Mouse (Mus musculus) frontal cortex, adult 2 months (tissue): ENCODE data around the gene Plek. TPM values are rescaled to one million over a fixed set of nuclear protein-coding genes. Genes with fewer than 3 reads are reported as not detected.
"Not testable (repeated sequence)": the region's sequence is repeated elsewhere in the genome, so short reads cannot be mapped to it uniquely, and the experiment has no call there.

Experiments used
- DNase-seq, 2 experiments: peaks; one replicate each; pipeline ENCODE4 v3.0.0; 2022; ENCODE audit warnings: low spot score in 1 of 2; ENCODE audit errors: extremely low spot score in 1 of 2
- polyA plus RNA-seq: library from polyadenylated mRNA; depleted of rRNA; stranded (reverse); fragments of >200 nt; gene quantifications from 2 replicates; pipeline ENCODE4 v1.2.3, GENCODE M21; 2012; rRNA removed

The Plek gene
- 7.4 and 8.5 TPM in 2 replicates for polyA plus RNA-seq

DNA sequence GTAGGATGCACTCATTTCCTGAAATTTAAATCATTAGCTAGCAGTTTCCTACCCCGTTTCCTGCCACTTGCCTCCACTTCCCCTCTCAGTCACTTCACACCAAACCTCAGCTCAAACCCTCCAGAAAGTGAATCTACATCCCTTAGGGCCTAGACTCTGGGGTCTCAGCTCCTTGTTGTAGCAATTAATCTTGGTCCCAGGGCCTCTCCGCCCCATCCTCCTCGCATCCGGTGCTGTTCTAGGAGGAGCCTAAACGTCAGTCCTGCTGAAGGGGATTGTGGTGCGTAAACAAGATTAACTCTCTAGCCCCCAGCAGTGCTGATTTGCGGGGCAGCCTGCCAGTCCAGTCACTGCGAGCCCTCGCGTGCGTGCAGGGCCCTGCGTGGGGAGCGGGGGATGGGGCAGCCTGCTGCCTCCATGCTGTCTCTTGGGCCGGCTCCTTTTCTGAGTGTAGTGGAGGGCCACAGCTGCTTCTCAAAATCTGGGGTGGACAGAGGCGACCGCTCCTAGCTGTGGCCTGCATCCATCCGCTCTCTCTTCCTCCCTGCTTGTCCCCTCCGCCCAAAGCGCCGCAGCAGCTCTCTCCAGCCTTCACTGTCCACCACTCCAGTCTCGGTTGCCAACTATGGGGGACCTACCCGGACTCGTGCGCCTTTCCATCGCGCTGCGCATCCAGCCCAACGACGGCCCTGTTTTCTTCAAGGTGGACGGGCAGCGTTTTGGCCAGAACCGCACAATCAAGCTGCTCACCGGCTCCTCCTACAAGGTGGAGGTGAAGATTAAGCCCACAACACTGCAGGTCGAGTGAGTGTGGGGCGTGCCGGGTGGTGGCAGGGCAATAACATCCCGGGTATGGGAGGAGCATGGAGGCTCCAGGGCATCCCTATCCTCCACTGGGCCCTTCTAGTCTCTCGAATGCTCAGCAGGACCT is at the start of gene Plek, which contains the start of gene Cnrip1:
Gene Plek (minus strand): TSS at position 837 of the 931 bp plus-strand sequence.
Gene Cnrip1 (plus strand): TSS at position 42 of the 931 bp plus-strand sequence.
- DNase-seq, result peak; percentile 72 to 88

- DNase-seq, result peak in 1 of 2 experiments; percentile 12
These were observed 33.9 kb upstream of the Plek start for GRCm38 (mm10) chr11:17086106-17086505.

- peak; percentile 28 to 70 for DNase-seq
These were observed 31.7 kb upstream of the Plek start for GRCm38 (mm10) chr11:17083866-17084265.

- DNase-seq, result no peak
These were observed 31.3 kb upstream of the Plek start for GRCm38 (mm10) chr11:17083455-17083854.

DNA sequence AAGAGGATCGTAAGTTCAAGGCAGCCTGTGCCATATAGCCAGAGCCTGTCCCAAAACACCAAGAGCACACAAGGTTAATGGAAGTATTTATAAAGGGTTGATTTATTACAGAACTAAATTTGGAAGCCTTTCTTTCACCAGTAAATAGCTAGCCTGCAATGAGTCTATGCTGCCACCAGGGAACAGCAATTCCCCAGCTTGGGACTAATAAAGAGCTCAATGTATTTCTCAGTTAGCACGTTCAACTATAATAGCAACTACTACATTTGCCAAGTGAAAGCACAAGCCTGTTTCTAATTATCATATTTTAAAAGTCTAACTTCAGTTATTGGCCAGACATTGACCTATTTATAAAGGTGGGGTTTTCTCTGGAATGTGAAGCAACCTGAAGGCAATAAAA is 30.8 kb upstream of the Plek start:
- DNase-seq, result peak in 1 of 2 experiments; percentile 63

- no peak for DNase-seq
These were observed 29.9 kb upstream of the Plek start for GRCm38 (mm10) chr11:17082086-17082485.

DNA sequence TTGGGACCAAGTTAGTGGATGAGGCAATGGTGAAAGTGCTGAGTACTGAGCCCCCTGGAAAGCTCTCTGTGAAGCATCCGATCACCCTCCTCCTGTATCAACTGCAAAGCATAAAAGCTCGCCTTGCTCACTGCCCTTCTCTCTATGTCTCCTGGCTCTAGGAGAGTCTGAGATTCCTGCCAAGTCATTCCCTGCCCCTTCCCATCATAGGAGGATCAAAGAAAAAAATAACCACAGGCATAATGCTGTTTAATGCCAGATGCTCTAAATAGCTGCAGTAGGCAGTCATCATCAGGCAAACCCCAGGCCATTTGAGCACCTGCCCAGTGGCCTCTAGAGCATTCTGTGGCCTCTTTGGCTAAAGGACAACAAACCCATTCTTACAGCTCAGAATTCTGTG is 23.5 kb upstream of the Plek start:
- no peak for DNase-seq

DNA sequence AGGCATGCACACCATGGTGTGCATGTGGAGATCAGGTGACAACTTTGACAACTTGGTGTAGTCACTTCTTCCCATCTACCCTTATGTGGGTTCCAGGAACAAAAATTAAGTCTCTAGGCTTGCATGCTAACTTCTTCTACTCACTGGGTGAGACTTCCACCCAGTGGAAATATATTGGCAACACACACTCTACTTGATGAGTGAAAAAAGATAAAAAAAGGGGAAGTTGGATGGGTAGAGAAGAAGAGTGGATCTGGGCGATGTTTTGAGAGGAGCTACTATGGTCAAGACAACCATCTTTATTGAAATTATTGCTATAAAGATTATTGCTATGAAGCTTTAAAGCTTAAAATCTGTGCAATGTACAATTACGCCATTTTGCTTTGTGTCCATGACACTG is 17.2 kb upstream of the Plek start:
- DNase-seq, result not testable (repeated sequence)

DNA sequence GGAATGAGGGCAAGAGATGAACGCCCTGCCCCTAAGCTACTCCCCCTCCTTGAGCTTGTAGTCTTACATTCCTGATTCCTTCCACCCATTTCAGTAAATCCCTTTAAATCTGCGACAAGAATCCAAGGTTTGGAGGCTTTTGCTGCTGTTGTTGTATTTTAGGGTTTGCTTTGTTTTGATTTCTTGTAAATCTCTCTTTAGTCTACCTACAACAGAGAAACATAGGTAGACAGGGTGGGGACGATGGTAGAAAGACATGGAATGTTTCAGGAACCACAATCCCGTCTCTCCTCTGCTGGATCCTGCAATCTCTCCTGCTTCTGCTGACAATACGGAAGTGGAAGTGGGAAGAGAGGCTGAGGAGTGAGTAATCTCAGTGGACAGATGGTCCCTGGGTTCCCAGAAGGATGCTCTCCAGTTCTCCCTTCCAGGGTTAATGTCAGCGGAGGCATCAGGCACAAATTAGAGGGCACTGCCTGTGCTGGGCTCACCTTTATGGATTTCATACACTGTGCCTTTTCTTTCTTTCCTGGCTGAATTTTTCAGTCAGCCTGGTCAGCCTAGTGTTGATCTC is 382 bp upstream of the Plek start:
- DNase-seq, result peak in 1 of 2 experiments; percentile 56

GRCm38 (mm10) chr11:17045806-17046205 is 6.4 kb downstream of the Plek start:
- DNase-seq, result peak; percentile 70 to 71

- no peak for DNase-seq
These were observed 28.2 kb downstream of the Plek start for GRCm38 (mm10) chr11:17023984-17024383.

DNA sequence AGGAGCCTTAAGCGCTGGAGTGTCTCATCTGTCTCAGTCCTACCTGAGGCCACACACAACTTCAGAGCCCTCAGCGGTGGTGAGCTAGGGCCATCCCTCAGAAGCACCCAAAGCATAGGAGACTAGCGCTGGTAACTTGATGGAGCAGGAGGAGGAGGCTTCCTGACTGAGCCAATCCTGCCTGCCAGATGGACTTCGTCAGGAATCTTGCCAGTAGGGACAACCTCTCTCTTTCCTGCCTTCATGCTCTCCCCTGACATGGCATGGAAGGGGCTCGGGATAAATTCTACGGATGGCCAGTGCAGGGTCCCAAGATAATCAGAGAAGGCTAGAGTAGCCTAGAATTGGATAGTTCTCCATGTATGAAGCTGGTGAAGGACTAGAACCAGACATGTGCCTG is 29.0 kb downstream of the Plek start:
- no peak for DNase-seq

GRCm38 (mm10) chr11:17019328-17019727 is 32.9 kb downstream of the Plek start:
- DNase-seq, result no peak

DNA sequence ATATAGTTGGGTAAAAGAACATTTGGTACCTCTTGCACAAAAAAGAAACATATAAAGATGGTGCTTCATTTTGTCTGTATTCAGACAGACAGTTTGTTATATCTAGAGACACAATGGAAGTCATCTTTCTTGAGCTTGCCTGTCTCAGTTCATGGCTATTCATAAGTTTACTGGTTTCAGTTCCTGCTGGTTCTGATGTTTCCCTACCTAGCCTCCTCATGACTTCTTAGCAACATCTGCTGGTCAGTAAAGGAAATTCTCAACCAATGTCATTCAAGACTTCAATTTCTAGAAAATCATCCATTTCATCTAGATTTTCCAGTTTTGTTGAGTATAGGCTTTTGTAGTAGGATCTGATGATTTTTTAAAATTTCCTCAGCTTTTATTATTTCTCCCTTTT is 39.2 kb downstream of the Plek start:
- no peak for DNase-seq

DNA sequence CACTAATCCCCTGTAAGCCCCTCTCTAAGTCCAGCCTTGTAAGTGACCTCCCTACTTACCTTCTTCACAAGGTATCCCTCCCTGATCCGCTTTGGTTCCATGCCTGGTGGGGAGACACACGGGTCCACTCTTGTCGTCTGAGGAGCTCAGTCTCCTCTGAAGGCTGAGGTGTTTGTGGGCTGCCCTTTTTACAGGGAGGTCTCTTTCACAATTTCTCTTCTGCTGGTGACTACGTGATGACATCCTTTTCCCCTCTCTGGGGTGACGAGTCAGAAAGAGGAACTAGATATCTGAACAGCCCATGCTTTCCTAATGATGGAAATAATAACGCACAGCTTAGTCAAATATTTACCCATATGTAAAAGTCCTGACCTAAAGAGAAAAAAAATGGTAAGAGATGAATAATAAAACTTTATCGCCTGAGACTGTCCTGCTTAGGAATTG is 43.7 kb downstream of the Plek start:
- DNase-seq, result no peak

DNA sequence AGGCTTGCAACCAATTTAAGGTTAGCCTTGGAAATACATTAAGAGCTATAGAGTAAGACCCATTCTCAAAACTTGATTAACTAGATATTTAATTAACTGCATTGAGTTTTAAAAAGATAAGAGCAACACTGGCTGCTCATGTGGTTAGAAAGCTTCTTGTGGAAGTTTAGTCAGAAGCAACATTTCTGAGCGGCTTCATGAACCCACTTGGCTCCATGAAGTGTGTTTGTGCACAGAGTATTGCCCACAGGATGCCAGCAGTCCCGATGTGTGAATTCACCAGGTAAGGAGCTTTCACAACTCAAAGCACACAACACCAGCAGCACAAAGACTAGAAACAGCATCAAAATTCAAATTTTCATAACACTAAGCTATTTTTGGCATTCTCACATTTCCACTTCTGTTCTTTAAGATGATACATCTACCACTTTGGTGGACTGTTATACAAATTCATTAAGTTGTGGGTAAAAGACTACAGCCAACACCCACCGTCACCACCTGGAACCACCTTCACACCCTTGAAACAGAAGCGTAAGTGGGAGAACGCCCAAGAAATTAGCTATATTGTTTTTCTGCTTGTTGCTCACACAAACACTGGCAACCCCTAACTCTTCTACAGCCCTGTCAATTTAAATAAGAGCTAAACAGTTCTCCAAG is 44.5 kb downstream of the Plek start:
- no peak for DNase-seq

DNA sequence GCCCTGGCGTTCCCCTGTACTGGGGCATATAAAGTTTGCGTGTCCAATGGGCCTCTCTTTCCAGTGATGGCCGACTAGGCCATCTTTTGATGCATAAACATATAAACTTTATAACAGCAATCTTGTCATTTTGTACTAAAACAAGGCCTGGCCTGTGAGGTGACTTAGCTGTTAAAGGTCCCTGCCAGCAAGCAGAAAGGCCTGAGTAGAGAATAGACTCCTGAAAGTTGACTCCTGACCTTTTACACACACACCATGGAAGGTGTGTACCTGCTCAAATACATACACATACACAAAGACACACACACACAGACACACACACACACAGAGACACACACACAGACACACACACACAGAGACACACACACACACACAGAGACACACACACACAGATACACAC is 45.7 kb downstream of the Plek start:
- not testable (repeated sequence) for DNase-seq

DNA sequence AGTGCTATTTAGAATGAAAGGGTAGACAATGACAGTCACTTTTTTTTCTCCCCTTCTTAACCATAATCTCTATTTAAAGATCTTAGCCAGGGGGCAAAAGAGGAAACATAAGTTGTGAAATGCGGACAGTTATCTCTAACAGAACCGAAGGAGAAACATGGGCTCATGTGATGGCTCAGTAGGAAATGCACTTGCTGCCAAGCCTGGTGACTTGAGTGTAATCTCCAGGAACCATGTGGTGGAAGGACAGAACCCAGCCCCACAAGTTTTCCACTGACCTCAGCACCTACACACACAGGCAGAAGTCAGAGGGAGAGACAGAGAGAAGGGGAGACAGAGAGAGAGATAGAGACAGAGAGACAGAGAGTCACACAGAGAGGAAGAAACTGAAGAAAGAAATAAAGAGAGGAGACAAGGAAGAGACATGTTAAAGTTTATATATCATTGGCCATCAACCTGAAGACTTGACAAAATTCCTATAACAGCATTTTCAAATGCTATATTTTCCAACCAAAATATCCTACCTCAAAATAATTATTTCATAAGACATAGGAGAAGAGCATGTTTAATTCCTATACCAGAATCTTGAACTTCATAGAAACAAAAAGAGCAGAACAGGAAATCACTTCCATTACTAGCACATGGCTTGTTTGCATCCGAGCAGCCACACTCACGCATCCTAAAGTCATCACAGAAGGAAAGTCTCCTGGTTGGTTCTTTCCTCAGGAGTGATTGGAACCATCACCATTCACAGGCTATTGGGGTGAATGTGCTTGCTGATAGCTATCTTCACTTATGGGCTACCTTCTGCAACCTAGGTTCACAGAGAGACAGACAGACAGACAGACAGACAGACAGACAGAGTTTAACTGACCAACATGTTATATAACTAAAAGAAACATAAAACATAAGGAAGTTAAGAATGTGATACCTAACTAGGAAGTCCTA is 47.0 kb downstream of the Plek start:
- DNase-seq, result no peak

GRCm38 (mm10) chr11:17003757-17004156 is 48.4 kb downstream of the Plek start:
- DNase-seq, result no peak

GRCm38 (mm10) chr11:17002739-17003373 is 49.3 kb downstream of the Plek start:
- no peak for DNase-seq
